Mouse (Mus musculus): Measurements from ENCODE around the gene Fbf1.

Gene Fbf1

GRCm38 (mm10) chr11:116178411-116179121 lies 10.6 kb upstream of the Fbf1 start:
- DNase-seq (ENCODE audit: low spot score in 2 of 2) = no peak

GRCm38 (mm10) chr11:116176010-116176409 lies 8.0 kb upstream of the Fbf1 start:
- no peak for DNase-seq (ENCODE audit: low spot score in 2 of 2)

- no peak for DNase-seq (ENCODE audit: low spot score in 2 of 2)
Measured at GRCm38 (mm10) chr11:116174775-116175448, 6.9 kb upstream of the Fbf1 start.

GRCm38 (mm10) chr11:116171959-116172358 lies 4.0 kb upstream of the Fbf1 start:
- DNase-seq (ENCODE audit: low spot score in 2 of 2) = no peak

- no peak for DNase-seq (ENCODE audit: low spot score in 2 of 2)
Measured at GRCm38 (mm10) chr11:116170003-116170800, 2.2 kb upstream of the Fbf1 start.

GRCm38 (mm10) chr11:116169214-116169613 lies 1.2 kb upstream of the Fbf1 start:
- no peak for DNase-seq (ENCODE audit: low spot score in 2 of 2)

- DNase-seq (ENCODE audit: low spot score in 2 of 2) = no peak
Measured at GRCm38 (mm10) chr11:116167232-116167631, 734 bp downstream of the Fbf1 start.

GRCm38 (mm10) chr11:116163002-116163401 lies 5.0 kb downstream of the Fbf1 start:
- no peak for DNase-seq (ENCODE audit: low spot score in 2 of 2)

- DNase-seq (ENCODE audit: low spot score in 2 of 2) = peak; percentile 37 to 53
Measured at GRCm38 (mm10) chr11:116162146-116162545, 5.8 kb downstream of the Fbf1 start.

GRCm38 (mm10) chr11:116161312-116161711 lies 6.7 kb downstream of the Fbf1 start:
- no peak for DNase-seq (ENCODE audit: low spot score in 2 of 2)

GRCm38 (mm10) chr11:116150960-116151359 lies 17.0 kb downstream of the Fbf1 start:
- DNase-seq (ENCODE audit: low spot score in 2 of 2) = no peak

GRCm38 (mm10) chr11:116149341-116149740 lies 18.6 kb downstream of the Fbf1 start:
- no peak for DNase-seq (ENCODE audit: low spot score in 2 of 2)

GRCm38 (mm10) chr11:116148761-116149221 lies 19.2 kb downstream of the Fbf1 start:
- DNase-seq (ENCODE audit: low spot score in 2 of 2) = peak; percentile 62 to 67

GRCm38 (mm10) chr11:116146294-116146985 lies 21.5 kb downstream of the Fbf1 start:
- DNase-seq (ENCODE audit: low spot score in 2 of 2) = peak; percentile 79 to 84

GRCm38 (mm10) chr11:116145481-116146293 lies 22.3 kb downstream of the Fbf1 start:
- DNase-seq (ENCODE audit: low spot score in 2 of 2) = no peak

GRCm38 (mm10) chr11:116143468-116143867 lies 24.5 kb downstream of the Fbf1 start:
- DNase-seq (ENCODE audit: low spot score in 2 of 2) = no peak

- peak in 1 of 2 experiments; percentile 51 for DNase-seq (ENCODE audit: low spot score in 2 of 2)
Measured at GRCm38 (mm10) chr11:116142211-116142991, 25.6 kb downstream of the Fbf1 start.

- peak; percentile 78 to 81 for DNase-seq (ENCODE audit: low spot score in 2 of 2)
Measured at GRCm38 (mm10) chr11:116138468-116139138, 29.4 kb downstream of the Fbf1 start, which contains the start of gene Mrpl38. Mrpl38 (minus strand) TSS chr11:116138868.

GRCm38 (mm10) chr11:116138096-116138467 lies 29.9 kb downstream of the Fbf1 start:
- DNase-seq (ENCODE audit: low spot score in 2 of 2) = no peak

All from right cerebral cortex, adult 2 months (tissue).